Mouse (Mus musculus) CH12.LX (cell line): ENCODE data around the gene Sae1. TPM values are rescaled to one million over a fixed set of nuclear protein-coding genes. Genes with fewer than 3 reads are reported as not detected.
A peak's percentile ranks its signal among the peaks of the same experiment; 100 is the strongest.

Source experiments
- DNase-seq: peaks from one replicate; pipeline ENCODE4 v3.0.0-alpha.2; 2013; ENCODE audit errors: extremely low read depth
- H3K27ac ChIP-seq: 2 replicates; pipeline ENCODE4 v1.5.1; 2012; ENCODE audit warnings: low read depth, mild to moderate bottlenecking, control low read depth, moderate library complexity; ENCODE audit not compliant: insufficient read depth
- H3K27me3 ChIP-seq: replicated peaks from 2 replicates; pipeline ENCODE3; 2012; ENCODE audit warnings: inconsistent platforms
- H3K36me3 ChIP-seq, 2 experiments: replicated peaks in 1 of 2; 2 replicates each; pipeline versions ENCODE3 to v1.6.1; 2012; ENCODE audit warnings: inconsistent platforms in 1 of 2, low read length in 1 of 2, mild to moderate bottlenecking in 1 of 2, mixed read lengths in 1 of 2, moderate library complexity in 1 of 2; ENCODE audit not compliant: control insufficient read depth in 1 of 2, insufficient read depth in 1 of 2
- H3K4me1 ChIP-seq, 2 experiments: 2 replicates each; pipeline ENCODE4 v1.6.1; 2012; ENCODE audit warnings: inconsistent platforms in 1 of 2, moderate library complexity in 1 of 2; ENCODE audit not compliant: insufficient read depth in 2 of 2, control insufficient read depth in 1 of 2
- H3K4me2 ChIP-seq: 2 replicates; pipeline ENCODE4 v1.6.1; 2012; ENCODE audit warnings: low read depth, mild to moderate bottlenecking, control low read depth; ENCODE audit not compliant: poor library complexity, insufficient read depth, severe bottlenecking
- H3K4me3 ChIP-seq, 3 experiments: fragments of 150-350 bp in 1 of 3; sonication (generic) in 1 of 3; replicated peaks in 1 of 3; 2 replicates each; pipeline versions ENCODE3 to v1.5.1; 2011 to 2012; ENCODE audit warnings: low read depth in 2 of 3, low read length in 2 of 3, mild to moderate bottlenecking in 2 of 3, moderate library complexity in 2 of 3, control low read depth in 1 of 3, improper control_type of control experiment in 1 of 3, inconsistent platforms in 1 of 3, mixed read lengths in 1 of 3; ENCODE audit not compliant: poor library complexity in 1 of 3
- H3K79me2 ChIP-seq: replicated peaks from 2 replicates; pipeline ENCODE4 v1.6.1; 2012; ENCODE audit warnings: mild to moderate bottlenecking, moderate library complexity; ENCODE audit not compliant: control insufficient read depth, poor library complexity, insufficient read depth, severe bottlenecking; ENCODE audit errors: extremely low read depth
- H3K9ac ChIP-seq: 2 replicates; pipeline ENCODE4 v1.6.1; 2012; ENCODE audit warnings: low read depth, mild to moderate bottlenecking, control low read depth, moderate library complexity; ENCODE audit not compliant: insufficient read depth
- H3K9me3 ChIP-seq: replicated peaks from 2 replicates; pipeline ENCODE3; 2012; ENCODE audit warnings: low read length, inconsistent platforms, mixed read lengths
- BHLHE40 ChIP-seq: IDR thresholded peaks from 2 replicates; pipeline ENCODE4 v1.6.1; 2011; ENCODE audit warnings: mild to moderate bottlenecking, low read depth, low read length, improper control_type of control experiment
- CHD1 ChIP-seq: IDR thresholded peaks from 2 replicates; pipeline ENCODE4 v1.6.1; 2012; ENCODE audit warnings: low read depth, low read length, improper control_type of control experiment, inconsistent platforms
- CHD2 ChIP-seq: IDR thresholded peaks from 2 replicates; pipeline ENCODE4 v1.6.1; 2011; ENCODE audit warnings: low read length, improper control_type of control experiment
- CTCF ChIP-seq, 2 experiments: IDR thresholded peaks in 1 of 2; conservative IDR thresholded peaks in 1 of 2; 2 replicates each; pipeline ENCODE4 v1.5.1; 2011 to 2012; ENCODE audit warnings: low read depth in 2 of 2, low read length in 2 of 2, improper control_type of control experiment in 1 of 2, inconsistent platforms in 1 of 2, mild to moderate bottlenecking in 1 of 2, moderate library complexity in 1 of 2
- E2F4 ChIP-seq: IDR thresholded peaks from 2 replicates; pipeline ENCODE4 v1.6.1; 2011; ENCODE audit warnings: low read depth, low read length, improper control_type of control experiment; ENCODE audit not compliant: insufficient replicate concordance
- ELF1 ChIP-seq: IDR thresholded peaks from 2 replicates; pipeline ENCODE4 v1.6.1; 2014; ENCODE audit warnings: low read depth, mild to moderate bottlenecking, inconsistent platforms, low read length, improper control_type of control experiment
- EP300 ChIP-seq: IDR thresholded peaks from 2 replicates; pipeline ENCODE4 v1.6.1; 2011; ENCODE audit warnings: low read length, improper control_type of control experiment
- ETS1 ChIP-seq: conservative IDR thresholded peaks from 2 replicates; pipeline ENCODE4 v1.6.1; 2012; ENCODE audit warnings: low read depth, mild to moderate bottlenecking, inconsistent platforms, low read length, improper control_type of control experiment, moderate library complexity
- HCFC1 ChIP-seq: IDR thresholded peaks from 2 replicates; pipeline ENCODE4 v1.6.1; 2012; ENCODE audit warnings: low read depth, mild to moderate bottlenecking, inconsistent platforms, low read length, improper control_type of control experiment
- IRF4 ChIP-seq: IDR thresholded peaks from 2 replicates; pipeline ENCODE4 v1.6.1; 2014; ENCODE audit warnings: low read depth, mild to moderate bottlenecking, inconsistent platforms, low read length, improper control_type of control experiment
- JUN ChIP-seq: IDR thresholded peaks from 2 replicates; pipeline ENCODE4 v1.6.1; 2011; ENCODE audit warnings: low read depth, mild to moderate bottlenecking, low read length, improper control_type of control experiment, moderate library complexity; ENCODE audit not compliant: insufficient read depth
- JUND ChIP-seq: conservative IDR thresholded peaks from 2 replicates; pipeline ENCODE4 v1.6.1; 2011; ENCODE audit warnings: low read depth, low read length, improper control_type of control experiment
- KAT2A ChIP-seq: IDR thresholded peaks from 2 replicates; pipeline ENCODE4 v1.6.1; 2012; ENCODE audit warnings: low read length, improper control_type of control experiment, inconsistent platforms; ENCODE audit not compliant: insufficient replicate concordance
- MAFK ChIP-seq: IDR thresholded peaks from 2 replicates; pipeline ENCODE4 v1.6.1; 2011; ENCODE audit warnings: low read length, improper control_type of control experiment; ENCODE audit not compliant: insufficient replicate concordance
- MAX ChIP-seq: IDR thresholded peaks from 2 replicates; pipeline ENCODE4 v1.6.1; 2011; ENCODE audit warnings: low read length, improper control_type of control experiment
- MAZ ChIP-seq: IDR thresholded peaks from 2 replicates; pipeline ENCODE4 v1.6.1; 2012; ENCODE audit warnings: low read depth, mild to moderate bottlenecking, inconsistent platforms, low read length, improper control_type of control experiment, moderate library complexity
- MEF2A ChIP-seq: IDR thresholded peaks from 2 replicates; pipeline ENCODE4 v1.6.1; 2014; ENCODE audit warnings: low read depth, mild to moderate bottlenecking, inconsistent platforms, low read length, improper control_type of control experiment, borderline replicate concordance
- MXI1 ChIP-seq: IDR thresholded peaks from 2 replicates; pipeline ENCODE4 v1.6.1; 2011; ENCODE audit warnings: mild to moderate bottlenecking, low read depth, low read length, improper control_type of control experiment
- MYC ChIP-seq: IDR thresholded peaks from 2 replicates; pipeline ENCODE4 v1.6.1; 2011; ENCODE audit warnings: low read depth, mild to moderate bottlenecking, improper control_type of control experiment, low read length
- NRF1 ChIP-seq: IDR thresholded peaks from 2 replicates; pipeline ENCODE4 v1.6.1; 2014; ENCODE audit warnings: low read depth, mild to moderate bottlenecking, inconsistent platforms, low read length, improper control_type of control experiment, moderate library complexity
- PAX5 ChIP-seq: IDR thresholded peaks from 2 replicates; pipeline ENCODE4 v1.6.1; 2012; ENCODE audit warnings: low read length, inconsistent platforms, mixed read lengths
- POLR2A ChIP-seq: IDR thresholded peaks from 2 replicates; pipeline ENCODE4 v1.6.1; 2011; ENCODE audit warnings: low read depth, mild to moderate bottlenecking, improper control_type of control experiment, low read length
- POLR2AphosphoS2 ChIP-seq: IDR thresholded peaks from 2 replicates; pipeline ENCODE4 v1.6.1; 2011; ENCODE audit warnings: low read depth, low read length, improper control_type of control experiment
- RAD21 ChIP-seq: IDR thresholded peaks from 2 replicates; pipeline ENCODE4 v1.6.1; 2011; ENCODE audit warnings: low read depth, mild to moderate bottlenecking, low read length, improper control_type of control experiment, moderate library complexity
- RCOR1 ChIP-seq: conservative IDR thresholded peaks from 2 replicates; pipeline ENCODE4 v1.6.1; 2012; ENCODE audit warnings: low read depth, mild to moderate bottlenecking, inconsistent platforms, low read length, improper control_type of control experiment
- SIN3A ChIP-seq: IDR thresholded peaks from 2 replicates; pipeline ENCODE4 v1.6.1; 2012; ENCODE audit warnings: low read length, improper control_type of control experiment, inconsistent platforms
- SMC3 ChIP-seq: IDR thresholded peaks from 2 replicates; pipeline ENCODE4 v1.6.1; 2011; ENCODE audit warnings: low read depth, low read length, improper control_type of control experiment
- TBP ChIP-seq: conservative IDR thresholded peaks from 2 replicates; pipeline ENCODE4 v1.6.1; 2011; ENCODE audit warnings: low read depth, low read length, improper control_type of control experiment
- TCF12 ChIP-seq: IDR thresholded peaks from 2 replicates; pipeline ENCODE4 v1.6.1; 2014; ENCODE audit warnings: low read depth, mild to moderate bottlenecking, inconsistent platforms, low read length, improper control_type of control experiment
- USF1 ChIP-seq: IDR thresholded peaks from 2 replicates; pipeline ENCODE4 v1.6.1; 2014; ENCODE audit warnings: low read depth, mild to moderate bottlenecking, inconsistent platforms, low read length, improper control_type of control experiment
- ZKSCAN1 ChIP-seq: IDR thresholded peaks from 2 replicates; pipeline ENCODE4 v1.6.1; 2012; ENCODE audit warnings: low read depth, inconsistent platforms, low read length, improper control_type of control experiment, borderline replicate concordance
- ZMIZ1 ChIP-seq: IDR thresholded peaks from 2 replicates; pipeline ENCODE4 v1.6.1; 2012; ENCODE audit warnings: low read depth, mild to moderate bottlenecking, inconsistent platforms, low read length, improper control_type of control experiment
- ZNF384 ChIP-seq: IDR thresholded peaks from 2 replicates; pipeline ENCODE4 v1.6.1; 2012; ENCODE audit warnings: low read depth, low read length, improper control_type of control experiment, inconsistent platforms
- dilution Hi-C: fragments of 300-500 bp; cut with MboI; formaldehyde crosslinking; loops from 2 replicates; pipeline ENCODE4 v1.14.3; 2020; ENCODE audit warnings: low sequenced_read_pairs; ENCODE audit not compliant: extremely low pct_unique_long_range_greater_than_20kb, extremely low pct_ligation_motif_present
- in situ Hi-C: fragments of 300-500 bp; cut with MboI; formaldehyde crosslinking; loops from 3 replicates; pipeline ENCODE4 v1.14.3; 2019; ENCODE audit warnings: low sequenced_read_pairs, low pct_ligation_motif_present, low pct_unique_long_range_greater_than_20kb, mixed read lengths
- polyA plus RNA-seq: library from polyadenylated mRNA; unstranded; fragments of >175 nt; gene quantifications from 2 replicates; pipeline ENCODE4 v1.2.1, GENCODE M21; 2012; ENCODE audit warnings: low read depth; ENCODE audit not compliant: insufficient read length
- total RNA-seq, 2 experiments: library from RNA; depleted of rRNA; stranded (reverse); fragments of 300-350 nt in 1 of 2; fragments of >200 nt in 1 of 2; gene quantifications; 2 replicates each; pipeline ENCODE4 v1.2.3; 2012 to 2014

Sae1 gene
- total and polyA plus RNA-seq, 3 experiments = 146 to 271 (median 160) TPM

DNA sequence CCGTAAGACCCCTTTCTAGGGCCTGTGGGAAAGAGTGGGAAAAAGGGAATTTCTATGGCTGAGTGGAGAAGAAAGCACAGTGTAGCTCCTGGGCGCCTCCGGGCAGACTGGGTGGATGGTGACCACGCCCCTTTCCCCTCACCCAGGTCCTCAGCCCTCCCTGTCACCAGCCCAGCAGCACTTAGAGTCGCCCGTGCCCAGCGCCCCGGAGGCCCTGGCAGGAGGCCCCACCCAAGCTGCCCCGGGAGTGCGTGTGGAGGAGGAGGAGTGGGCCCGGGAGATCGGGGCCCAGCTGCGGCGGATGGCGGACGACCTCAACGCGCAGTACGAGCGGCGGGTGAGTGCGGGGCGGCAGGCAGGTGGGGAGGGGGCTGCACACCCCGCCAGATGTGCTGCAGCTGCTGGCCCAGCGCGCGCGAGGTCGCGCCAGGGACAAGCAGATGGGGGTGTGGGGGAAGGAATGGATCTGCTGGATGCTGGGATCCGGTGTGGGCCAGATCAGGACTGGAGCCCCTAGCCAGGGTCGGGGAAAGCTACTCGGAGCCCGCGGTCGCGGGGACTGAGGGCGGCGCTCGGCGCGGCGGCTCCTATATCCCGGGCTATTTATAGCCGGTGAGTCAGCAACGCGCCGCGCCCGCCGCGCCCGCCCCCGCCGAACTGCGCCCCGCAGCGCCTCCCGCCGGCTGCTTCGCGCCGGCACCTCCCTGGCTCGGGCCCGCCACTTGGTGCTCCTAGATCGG lies 74.0 kb downstream of the Sae1 start (continued):
- TF ChIP-seq RAD21 (peak; percentile 7), POLR2AphosphoS2 (0 out of 2 replicates have a peak, but pooled peaks have one; percentile 66), ZNF384 (no peak), EP300 (no peak; the same call in 1 of the 2 replicates), CHD1 (no peak), TBP (peak; percentile 86), ZKSCAN1 (no peak), JUND (no peak), HCFC1 (no peak), MAZ (peak; percentile 76)

DNA sequence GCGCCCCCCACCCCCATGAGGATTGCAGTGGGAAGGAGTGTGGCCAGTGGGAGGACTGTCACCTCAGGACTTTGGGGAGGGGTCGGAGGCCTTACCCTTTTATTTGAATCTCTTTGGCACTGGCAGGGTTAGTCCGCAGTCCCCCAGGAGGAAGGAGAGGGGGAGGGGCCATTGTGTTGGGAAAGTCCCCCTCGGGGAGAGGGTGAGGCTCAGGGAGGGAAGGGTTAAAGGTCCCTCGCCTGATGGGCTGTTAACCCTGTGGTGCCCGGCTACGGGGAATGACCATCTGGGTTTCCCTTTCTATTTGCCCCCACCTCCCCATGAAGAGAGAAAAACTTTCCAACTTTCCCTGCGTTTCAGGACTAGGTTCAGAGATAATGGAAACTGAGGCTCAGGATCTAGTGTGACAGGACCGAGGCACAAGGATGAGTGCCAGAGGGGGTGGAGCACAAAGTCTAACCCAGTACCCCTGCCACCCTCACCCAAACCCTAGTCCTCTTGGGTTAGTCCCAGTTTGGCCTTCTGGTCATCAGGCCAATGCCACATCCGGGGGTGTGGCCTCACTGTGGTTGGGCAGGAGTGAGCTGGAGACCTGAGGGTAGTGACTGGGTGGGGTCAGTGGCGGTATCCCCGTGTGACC lies 74.8 kb downstream of the Sae1 start:
- H3K4me3 ChIP-seq = peak overlapping the region; percentile 98 to 100 (median 99)
- peak; percentile 90 for DNase-seq
- H3K4me2 ChIP-seq = peak overlapping the region; percentile 78
- H3K27me3 ChIP-seq = no peaks in the 10 kb centered on the region
- peaks cover 28 to 39% of the 10 kb centered on the region in 2 experiments for H3K36me3 ChIP-seq
- peak overlapping the region; percentile 96 for H3K27ac ChIP-seq
- no peaks in the 10 kb centered on the region for H3K9me3 ChIP-seq
- in situ Hi-C loops (no loop called here), dilution Hi-C loops (no loop called here)
- peaks cover 38% of the 10 kb centered on the region for H3K79me2 ChIP-seq
- peaks cover 5 to 27% of the 10 kb centered on the region in 2 experiments for H3K4me1 ChIP-seq
- peak overlapping the region; percentile 100 for H3K9ac ChIP-seq
- TF ChIP-seq MXI1 (peak; percentile 77), ELF1 (peak; percentile 3; the same call in 1 of the 2 replicates), CTCF (conservative IDR thresholded peaks at IDR 0.05 in 1 of 2, IDR thresholded peaks at IDR 0.05 in 1 of 2; ENCODE audit: low read depth in 2 of 2, low read length in 2 of 2) (no peak), EP300 (0 out of 2 replicates have a peak, but pooled peaks have one; percentile 33), POLR2A (peak; percentile 38), ZNF384 (no peak), MAFK (no peak), POLR2AphosphoS2 (peak; percentile 41; the same call in 1 of the 2 replicates), USF1 (peak; percentile 16; the same call in 1 of the 2 replicates), RAD21 (no peak), RCOR1 (no peak), PAX5 (no peak), SMC3 (no peak), JUN (no peak), CHD2 (peak; percentile 86; the same call in 1 of the 2 replicates), KAT2A (no peak; the same call in 1 of the 2 replicates), HCFC1 (peak; percentile 47; the same call in 1 of the 2 replicates), MAX (no peak), TBP (peak; percentile 77; the same call in 1 of the 2 replicates), MEF2A (peak; percentile 59), CHD1 (peak; percentile 63), IRF4 (0 out of 2 replicates have a peak, but pooled peaks have one; percentile 15), TCF12 (peak; percentile 62), ZKSCAN1 (no peak), ETS1 (peak; percentile 57; the same call in 1 of the 2 replicates), NRF1 (0 out of 2 replicates have a peak, but pooled peaks have one; percentile 17), ZMIZ1 (peak; percentile 81; the same call in 1 of the 2 replicates), BHLHE40 (peak; percentile 41), MYC (0 out of 2 replicates have a peak, but pooled peaks have one; percentile 28), E2F4 (0 out of 2 replicates have a peak, but pooled peaks have one; percentile 46), SIN3A (peak; percentile 94)
